27 mouse cellular contexts compared by ENCODE assay signal in genomic region chr11:120386632-120387031, GRCm38 (mm10). TPM values are rescaled to one million over a fixed set of nuclear protein-coding genes. Genes with fewer than 3 reads are reported as not detected.
DNase-seq lines count a peak whose midpoint lies in the region; ATAC-seq lines count a peak whose summit lies in the region.
"Had no signal": no experiment of that assay in that cellular context is flagged by ENCODE, and none has a peak within 500 bp of the region (broad histone marks: within the 10 kb centered on the region; RNA-seq: fewer than 3 reads in every experiment).

No protein-coding gene starts in this region.

- H3K4me2 ChIP-seq in liver, embryonic 11.5 days: no peak overlapping the region
- H3K4me2 ChIP-seq in heart, embryonic 16.5 days (ENCODE audit: low read depth, low read length): peak overlapping the region; percentile 37
- H3K4me2 ChIP-seq: intestine, embryonic 15.5 days; limb, embryonic 13.5 days; lung, embryonic 14.5 days; neural tube, embryonic 12.5 days had no signal

- H3K9me3 ChIP-seq in liver, embryonic 11.5 days (ENCODE audit: control insufficient read depth, low read length): no peaks in the 10 kb centered on the region
- no peaks in the 10 kb centered on the region for H3K9me3 ChIP-seq in heart, embryonic 16.5 days (replicated peaks; ENCODE audit: control insufficient read depth, low read length)
- H3K9me3 ChIP-seq: forebrain, embryonic 10.5 days; hindbrain, embryonic 10.5 days; intestine, embryonic 15.5 days; limb, embryonic 13.5 days; megakaryocyte, embryonic 14.5 days; neural tube, embryonic 12.5 days had no signal

- peaks cover 46% of the 10 kb centered on the region for H3K36me3 ChIP-seq in liver, embryonic 11.5 days (ENCODE audit: control insufficient read depth, insufficient read depth, low read length)
- peaks cover 30% of the 10 kb centered on the region for H3K36me3 ChIP-seq in heart, embryonic 16.5 days (ENCODE audit: control insufficient read depth, insufficient read depth)

- peak; percentile 34 to 66 for DNase-seq in heart, adult 18-20 months
- DNase-seq in heart, adult 8-10 months (ENCODE audit: low spot score): no peak
- no peak for DNase-seq in liver, embryonic 11.5 days (ENCODE audit: low spot score)
- DNase-seq in liver: no peak
- no peak for DNase-seq in urinary bladder, adult 2 months (ENCODE audit: low spot score)
- DNase-seq: cerebellum, adult 11-12 months; cerebellum, postnatal 10 days; forebrain, postnatal 0 days; kidney, adult 8-10 months; kidney, postnatal 14 days; layer of hippocampus, postnatal 36 days; lung, embryonic 14.5 days; lung, postnatal 36 days; midbrain, embryonic 14.5 days; right cerebral cortex, postnatal 25 days had no signal

- no peak overlapping the region for H3K4me3 ChIP-seq in liver, embryonic 11.5 days (ENCODE audit: low read depth, low read length)
- no peak overlapping the region for H3K4me3 ChIP-seq in heart, embryonic 16.5 days (ENCODE audit: low read length)
- H3K4me3 ChIP-seq: forebrain, embryonic 10.5 days; hindbrain, embryonic 10.5 days; intestine, embryonic 15.5 days; limb, embryonic 13.5 days; megakaryocyte, embryonic 14.5 days; neural tube, embryonic 12.5 days had no signal

- no peaks in the 10 kb centered on the region for H3K27me3 ChIP-seq in liver, embryonic 11.5 days (replicated peaks; ENCODE audit: control insufficient read depth, insufficient read depth, low read length)
- H3K27me3 ChIP-seq in heart, embryonic 16.5 days (ENCODE audit: control insufficient read depth, insufficient read depth, low read length): no peaks in the 10 kb centered on the region
- H3K27me3 ChIP-seq: intestine, embryonic 15.5 days; limb, embryonic 13.5 days; megakaryocyte, embryonic 14.5 days; neural tube, embryonic 12.5 days had no signal

- peak overlapping the region; percentile 3; the same call in 1 of the 2 replicates for H3K27ac ChIP-seq in liver, embryonic 11.5 days (ENCODE audit: low read depth, low read length)
- peak overlapping the region; percentile 99 for H3K27ac ChIP-seq in heart, embryonic 16.5 days (ENCODE audit: low read length)
- H3K27ac ChIP-seq: forebrain, embryonic 10.5 days; hindbrain, embryonic 10.5 days; intestine, embryonic 15.5 days; limb, embryonic 13.5 days; liver, embryonic 14.5 days; neural tube, embryonic 12.5 days had no signal

- no peaks in the 10 kb centered on the region for H3K4me1 ChIP-seq in liver, embryonic 11.5 days (replicated peaks; ENCODE audit: control insufficient read depth, insufficient read depth, low read length)
- H3K4me1 ChIP-seq in heart, embryonic 16.5 days (ENCODE audit: control insufficient read depth, insufficient read depth, low read length): peaks cover 31% of the 10 kb centered on the region
- H3K4me1 ChIP-seq: forebrain, embryonic 10.5 days; hindbrain, embryonic 10.5 days; intestine, embryonic 15.5 days; limb, embryonic 13.5 days; neural tube, embryonic 12.5 days had no signal

- 95% methylated on average over 6 of the region's 6 CpGs for WGBS in liver, embryonic 11.5 days
- WGBS in heart, embryonic 16.5 days: 54% methylated on average over 6 of the region's 6 CpGs

- no peak overlapping the region for H3K9ac ChIP-seq in liver, embryonic 11.5 days (ENCODE audit: low read depth, low read length)
- no peak overlapping the region; the same call in 1 of the 2 replicates for H3K9ac ChIP-seq in heart, embryonic 16.5 days (ENCODE audit: low read length)
- H3K9ac ChIP-seq: forebrain, postnatal 0 days; intestine, embryonic 15.5 days; limb, embryonic 13.5 days; liver, embryonic 14.5 days; lung, embryonic 14.5 days; neural tube, embryonic 12.5 days had no signal

- ATAC-seq in liver, embryonic 11.5 days (replicated peaks; ENCODE audit: low FRiP score): no peak
- peak; percentile 76 for ATAC-seq in heart, embryonic 16.5 days (replicated peaks; ENCODE audit: extremely low read depth, insufficient read depth, low FRiP score)
- no peak for ATAC-seq in megakaryocyte-erythroid progenitor cell, adult 5-6 weeks (replicated peaks; ENCODE audit: low FRiP score, low TSS enrichment, poor library complexity, severe bottlenecking)
- ATAC-seq: forebrain, postnatal 0 days; hindbrain, embryonic 16.5 days; intestine, embryonic 15.5 days had no signal

RNA-seq across cellular contexts. Expression of gene Faap100, which starts 8.1 kb away (rescaled TPM):
- total RNA-seq in heart, adult 18-20 months (2021): 10 to 100 TPM; 10.6 to 11.7 TPM
- 10 to 100 TPM; 12.1 to 18.3 (median 13.6) TPM for total RNA-seq in heart, adult 8-10 months (2022)
- 22.8 and 23.2 TPM in 2 replicates for polyA plus RNA-seq in liver, embryonic 11.5 days (2014; fragmentation: Nextera tagmentation; extraction: Ambion mirVana)
- polyA plus RNA-seq in heart, embryonic 16.5 days (2015; fragmentation: Nextera tagmentation; extraction: Ambion mirVana): 28.8 and 37.3 TPM in 2 replicates
- total RNA-seq in megakaryocyte-erythroid progenitor cell, adult 5-6 weeks (2014; fragmentation: Nextera tagmentation): 31.0 and 34.7 TPM in 2 replicates
- 11.3 and 11.6 TPM in 2 replicates for total RNA-seq in megakaryocyte-erythroid progenitor cell, adult 5-6 weeks (2017)
- 21.8 and 22.2 TPM in 2 replicates for polyA plus RNA-seq in urinary bladder, adult 2 months (2012; rRNA removed)

RNA-seq across cellular contexts. Expression of gene Fscn2, which starts 25.3 kb away (rescaled TPM):
- not detected for total RNA-seq in heart, adult 18-20 months (2021)
- not detected for total RNA-seq in heart, adult 8-10 months (2022)
- polyA plus RNA-seq in liver, embryonic 11.5 days (2014; fragmentation: Nextera tagmentation; extraction: Ambion mirVana): 0.29 TPM in 1 of 2 replicates, not detected in the other
- polyA plus RNA-seq in heart, embryonic 16.5 days (2015; fragmentation: Nextera tagmentation; extraction: Ambion mirVana): 0.71 and 0.91 TPM in 2 replicates
- not detected in 2 replicates for total RNA-seq in megakaryocyte-erythroid progenitor cell, adult 5-6 weeks (2014; fragmentation: Nextera tagmentation)
- total RNA-seq in megakaryocyte-erythroid progenitor cell, adult 5-6 weeks (2017): not detected in 2 replicates
- polyA plus RNA-seq in urinary bladder, adult 2 months (2012; rRNA removed): 0.25 TPM in 1 of 2 replicates, not detected in the other
- polyA plus RNA-seq: forebrain, embryonic 10.5 days; liver, embryonic 14.5 days; spleen, adult 2 months had no signal

RNA-seq across cellular contexts. Expression of gene Actg1, which starts 38.3 kb away (rescaled TPM):
- 100 to 1,000 TPM; 286 to 296 TPM for total RNA-seq in heart, adult 18-20 months (2021)
- 100 to 1,000 TPM; 188 to 320 (median 251) TPM for total RNA-seq in heart, adult 8-10 months (2022)
- polyA plus RNA-seq in liver, embryonic 11.5 days (2014; fragmentation: Nextera tagmentation; extraction: Ambion mirVana): 1,592 and 1,704 TPM in 2 replicates
- 1,134 and 1,179 TPM in 2 replicates for polyA plus RNA-seq in heart, embryonic 16.5 days (2015; fragmentation: Nextera tagmentation; extraction: Ambion mirVana)
- 774 and 823 TPM in 2 replicates for total RNA-seq in megakaryocyte-erythroid progenitor cell, adult 5-6 weeks (2014; fragmentation: Nextera tagmentation)
- total RNA-seq in megakaryocyte-erythroid progenitor cell, adult 5-6 weeks (2017): 492 and 662 TPM in 2 replicates
- 1,024 and 1,454 TPM in 2 replicates for polyA plus RNA-seq in urinary bladder, adult 2 months (2012; rRNA removed)

RNA-seq across cellular contexts. Expression of gene Nploc4, which starts 50.9 kb away (rescaled TPM):
- 10 to 100 TPM; 62.0 to 65.2 TPM for total RNA-seq in heart, adult 18-20 months (2021)
- total RNA-seq in heart, adult 8-10 months (2022): 10 to 100 TPM; 64.3 to 69.6 (median 65.8) TPM
- polyA plus RNA-seq in liver, embryonic 11.5 days (2014; fragmentation: Nextera tagmentation; extraction: Ambion mirVana): 44.5 and 47.2 TPM in 2 replicates
- 26.7 and 27.7 TPM in 2 replicates for polyA plus RNA-seq in heart, embryonic 16.5 days (2015; fragmentation: Nextera tagmentation; extraction: Ambion mirVana)
- 59.3 and 65.2 TPM in 2 replicates for total RNA-seq in megakaryocyte-erythroid progenitor cell, adult 5-6 weeks (2014; fragmentation: Nextera tagmentation)
- 32.5 and 41.1 TPM in 2 replicates for total RNA-seq in megakaryocyte-erythroid progenitor cell, adult 5-6 weeks (2017)
- polyA plus RNA-seq in urinary bladder, adult 2 months (2012; rRNA removed): 40.6 and 41.1 TPM in 2 replicates

RNA-seq across cellular contexts. Expression of gene Tspan10, which starts 55.8 kb away (rescaled TPM):
- total RNA-seq in heart, adult 18-20 months (2021): 1 to 10 TPM; 1.0 to 2.3 TPM
- total RNA-seq in heart, adult 8-10 months (2022): 1 to 10 TPM in 3 of 4 experiments, under 1 TPM in 1; 0.52 to 2.4 (median 1.4) TPM
- 0.10 TPM in 1 of 2 replicates, not detected in the other for polyA plus RNA-seq in liver, embryonic 11.5 days (2014; fragmentation: Nextera tagmentation; extraction: Ambion mirVana)
- 0.09 TPM in 1 of 2 replicates, not detected in the other for polyA plus RNA-seq in heart, embryonic 16.5 days (2015; fragmentation: Nextera tagmentation; extraction: Ambion mirVana)
- not detected in 2 replicates for total RNA-seq in megakaryocyte-erythroid progenitor cell, adult 5-6 weeks (2014; fragmentation: Nextera tagmentation)
- not detected in 2 replicates for total RNA-seq in megakaryocyte-erythroid progenitor cell, adult 5-6 weeks (2017)
- polyA plus RNA-seq in urinary bladder, adult 2 months (2012; rRNA removed): not detected in 2 replicates
- total RNA-seq: forebrain, postnatal 0 days had no signal
- polyA plus RNA-seq: adrenal gland, adult 2 months; forebrain, postnatal 0 days; hindbrain, embryonic 16.5 days; intestine, embryonic 15.5 days; limb, embryonic 13.5 days; liver, embryonic 14.5 days; lung, embryonic 14.5 days; midbrain, embryonic 14.5 days had no signal

Comparison
In these comparisons a context has a peak if more than half of its experiments do, and no peak if none do; other contexts are left out.
1. DNase-seq: peak in heart, adult 18-20 months (2 of 2); none in heart, adult 8-10 months (single experiment), liver, embryonic 11.5 days (single experiment), liver (single experiment) and urinary bladder, adult 2 months (single experiment).